Mouse (Mus musculus): ENCODE results near the gene Scn5a.

Scn5a gene

DNA sequence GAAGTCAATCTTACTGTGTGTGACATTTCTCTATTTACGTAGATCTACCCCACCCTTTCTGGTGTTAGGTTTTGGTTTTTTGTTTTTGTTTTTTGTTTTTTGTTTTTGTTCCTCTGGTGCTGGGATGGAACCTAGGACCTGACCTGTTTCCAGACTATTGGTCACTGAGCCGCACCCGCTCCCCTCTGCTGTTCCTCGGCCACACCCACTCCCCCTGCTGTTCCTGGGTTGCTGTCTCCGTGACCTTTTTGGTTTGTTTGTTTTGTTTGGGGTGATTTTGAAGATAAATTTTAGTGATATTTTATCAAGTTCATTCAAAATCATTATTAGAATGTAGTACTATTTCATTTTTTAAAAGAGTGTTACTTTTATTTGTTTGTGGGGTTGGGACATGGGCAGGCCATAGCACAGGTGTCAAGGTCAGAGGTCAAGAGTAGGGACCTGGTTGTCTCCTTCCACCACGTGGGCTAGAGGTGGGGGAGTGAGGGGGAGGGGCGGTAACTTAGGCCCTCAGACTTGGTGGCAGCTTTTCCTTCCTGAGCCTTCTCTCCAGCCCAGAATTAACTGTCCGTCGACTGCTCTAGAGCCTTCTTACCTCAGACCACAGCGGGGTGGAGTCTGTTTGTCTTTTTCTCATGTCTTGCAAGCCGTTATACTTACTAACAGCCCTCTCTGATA is 73.7 kb downstream of the Scn5a start:
- no peak for DNase-seq (ENCODE audit: low spot score)

DNA sequence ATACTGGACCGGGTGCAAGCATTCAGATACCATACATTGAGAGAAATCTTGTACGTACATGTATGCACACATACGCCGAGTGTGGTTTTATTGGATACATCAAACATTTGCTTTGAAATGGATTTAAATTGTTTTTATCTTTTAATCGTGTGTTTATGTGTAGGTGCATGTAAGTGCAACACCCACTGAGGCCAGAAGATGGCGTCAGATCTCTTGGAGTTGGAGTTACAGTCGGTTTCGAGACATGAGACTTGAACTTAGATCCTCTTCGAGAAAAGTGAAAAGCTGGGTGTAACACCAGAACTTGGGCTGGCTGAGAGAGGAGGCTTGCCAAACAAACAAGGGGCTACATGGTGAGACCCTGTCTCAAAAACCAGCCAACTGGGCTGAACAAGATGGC is 75.2 kb downstream of the Scn5a start:
- no peak for DNase-seq (ENCODE audit: low spot score)

- no peak for DNase-seq (ENCODE audit: low spot score)
Measured at GRCm38 (mm10) chr9:119498885-119499284, 79.9 kb downstream of the Scn5a start.

GRCm38 (mm10) chr9:119498247-119498607 is 80.6 kb downstream of the Scn5a start:
- no peak for DNase-seq (ENCODE audit: low spot score)

DNA sequence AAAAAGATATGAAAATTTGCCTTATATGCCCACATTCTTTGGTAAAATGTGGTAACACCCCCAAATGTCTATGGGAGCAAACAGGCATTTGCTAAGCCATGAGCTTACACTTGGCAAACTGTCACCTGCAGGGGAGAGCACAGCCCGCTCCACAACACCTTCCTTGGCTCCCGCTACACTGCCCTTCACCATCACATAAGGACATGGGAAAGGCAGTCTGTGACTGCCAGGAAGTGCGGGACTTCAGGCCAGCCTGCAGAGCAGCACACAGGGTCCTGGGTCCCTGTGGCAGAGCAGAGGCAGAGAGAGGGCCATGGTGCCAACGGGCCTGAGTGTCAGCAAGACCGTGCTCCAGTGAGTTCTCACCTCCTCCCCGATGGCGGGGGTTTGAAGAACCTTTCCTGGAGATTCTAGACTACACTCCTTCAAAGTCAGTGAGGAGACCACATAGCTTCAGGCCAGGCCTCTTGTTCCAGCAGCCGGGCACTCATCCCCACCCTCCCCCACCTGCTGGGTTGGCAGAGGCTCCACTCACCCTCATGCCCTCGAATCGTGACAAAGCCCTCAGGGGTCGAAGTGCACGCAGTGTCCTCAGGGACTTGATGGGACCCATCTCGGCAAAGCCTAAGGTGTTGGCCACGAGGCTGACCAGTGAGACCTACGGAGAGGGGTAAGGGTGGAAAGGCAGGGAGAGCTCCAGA is 81.1 kb downstream of the Scn5a start:
- no peak for DNase-seq (ENCODE audit: low spot score)

GRCm38 (mm10) chr9:119496960-119497359 is 81.9 kb downstream of the Scn5a start:
- DNase-seq (ENCODE audit: low spot score): no peak

- no peak for DNase-seq (ENCODE audit: low spot score)
Measured at GRCm38 (mm10) chr9:119496354-119496753, 82.5 kb downstream of the Scn5a start.

- no peak for DNase-seq (ENCODE audit: low spot score)
Measured at GRCm38 (mm10) chr9:119484868-119485267, 93.9 kb downstream of the Scn5a start.

- no peak for DNase-seq (ENCODE audit: low spot score)
Measured at GRCm38 (mm10) chr9:119484420-119484819, 94.4 kb downstream of the Scn5a start.

GRCm38 (mm10) chr9:119483554-119484353 is 95.1 kb downstream of the Scn5a start:
- peak; percentile 11 for DNase-seq (ENCODE audit: low spot score)

DNA sequence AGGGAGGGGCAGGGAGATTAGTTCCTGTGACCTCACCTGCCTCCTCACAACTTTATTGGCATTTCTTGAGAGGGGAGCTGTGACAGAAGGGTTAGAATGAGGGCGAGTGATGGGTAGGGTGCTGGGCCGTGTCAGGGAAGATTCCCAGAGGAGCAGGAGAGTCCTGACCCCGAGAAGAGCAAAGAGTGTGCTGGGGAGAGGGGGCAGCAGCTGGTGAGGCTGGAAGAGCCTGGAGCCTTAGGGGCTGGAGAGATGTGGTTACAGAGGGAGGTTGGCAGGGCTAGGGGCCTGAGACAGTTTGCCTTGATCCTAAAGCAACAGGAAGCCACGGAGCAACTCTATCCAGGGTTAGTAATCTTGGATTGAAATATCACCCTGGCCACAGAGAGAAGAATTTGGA is 97.2 kb downstream of the Scn5a start:
- DNase-seq (ENCODE audit: low spot score): no peak

- DNase-seq (ENCODE audit: low spot score): no peak
Measured at GRCm38 (mm10) chr9:119479297-119479696, 99.5 kb downstream of the Scn5a start.

- no peak for DNase-seq (ENCODE audit: low spot score)
Measured at GRCm38 (mm10) chr9:119478345-119478744, 100.5 kb downstream of the Scn5a start.

DNA sequence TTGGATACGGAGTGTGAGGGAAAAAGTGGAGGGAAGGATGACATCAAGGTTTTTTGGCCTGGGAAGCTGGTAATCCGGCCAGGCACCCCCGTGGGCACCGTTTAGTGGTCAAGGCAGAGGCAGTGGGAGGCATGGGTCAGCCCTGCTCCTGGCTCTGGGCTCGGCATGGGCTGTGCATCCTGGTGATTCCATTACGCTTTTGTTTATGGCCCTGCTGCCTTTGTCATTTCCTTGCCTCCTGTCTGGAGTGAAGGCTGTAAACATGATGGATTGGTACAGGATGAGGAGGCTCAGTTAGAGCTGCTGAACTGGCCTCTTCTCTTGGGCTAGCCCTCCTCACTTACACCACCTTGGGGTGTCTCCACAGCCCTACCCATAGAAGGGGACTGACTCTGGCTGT is 101.1 kb downstream of the Scn5a start:
- DNase-seq (ENCODE audit: low spot score): no peak

DNA sequence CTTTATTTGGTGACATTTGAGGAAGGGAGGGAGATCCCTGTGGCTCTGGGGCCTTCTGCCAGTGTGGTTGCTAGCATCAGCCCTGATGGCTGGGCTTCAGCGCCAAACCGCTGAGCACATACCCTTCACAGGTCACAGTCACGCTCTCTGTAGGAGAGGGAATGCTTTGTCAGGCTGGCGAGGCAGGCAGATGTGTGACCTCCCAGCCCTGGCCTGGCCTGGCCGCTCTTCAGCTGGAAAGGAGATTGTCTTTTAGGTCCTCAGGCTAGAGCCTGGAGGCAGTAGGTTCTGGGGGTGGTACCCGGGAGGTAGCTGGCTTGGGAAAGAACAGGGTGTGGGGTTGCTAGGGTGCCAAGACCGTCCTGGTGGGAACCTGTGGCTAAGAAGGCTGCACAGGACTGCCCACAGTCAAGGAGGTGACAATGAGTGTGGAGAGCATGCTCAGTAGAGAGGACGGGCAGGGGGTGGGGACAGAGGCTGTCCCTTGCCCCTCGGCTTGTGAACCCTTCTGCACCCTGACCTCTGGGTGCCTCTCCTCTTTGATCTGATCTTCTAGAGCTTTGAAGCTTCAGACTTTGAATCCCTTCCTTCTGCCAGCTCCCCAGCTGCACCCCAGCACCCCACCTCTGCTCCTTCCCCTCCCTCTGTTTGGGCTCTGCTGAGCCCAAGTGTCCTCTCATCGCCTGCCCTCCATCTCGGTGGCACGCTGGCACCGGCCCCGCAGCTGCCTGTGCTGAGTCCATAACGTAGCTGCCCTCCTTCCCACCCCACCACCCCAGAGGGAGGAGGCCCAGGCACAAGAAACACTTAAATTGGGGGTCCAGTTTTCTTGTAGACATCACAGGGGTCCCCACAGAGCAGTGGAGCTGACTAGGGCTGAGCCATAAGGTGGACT is 103.9 kb downstream of the Scn5a start:
- DNase-seq (ENCODE audit: low spot score): no peak

DNA sequence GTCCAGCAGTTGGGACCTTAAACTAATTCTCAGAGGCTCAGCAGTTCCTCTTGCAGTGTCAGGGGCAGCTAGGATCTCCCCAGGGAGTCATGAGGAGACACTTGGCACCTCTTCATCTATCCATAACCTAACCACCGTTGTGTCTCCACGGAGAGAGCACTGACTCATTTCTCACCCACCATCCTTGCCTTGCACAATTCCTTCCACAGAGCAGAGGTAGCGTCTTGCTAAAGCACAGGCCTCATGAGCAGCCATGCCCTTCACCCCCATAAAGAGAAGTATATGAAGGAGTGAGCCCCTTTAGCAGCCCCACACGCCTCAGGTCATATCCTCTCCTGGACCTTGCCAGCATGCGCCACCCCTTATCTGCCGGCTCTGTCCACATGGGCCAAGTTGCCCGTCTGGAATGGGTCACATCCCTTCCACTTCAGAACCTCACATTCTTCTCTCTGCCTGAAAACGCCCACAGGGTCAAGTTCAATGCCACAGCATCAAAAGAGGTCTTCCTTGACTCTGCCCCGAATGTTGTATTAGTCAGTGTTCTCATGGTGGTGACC is 105.1 kb downstream of the Scn5a start:
- no peak for DNase-seq (ENCODE audit: low spot score)

DNA sequence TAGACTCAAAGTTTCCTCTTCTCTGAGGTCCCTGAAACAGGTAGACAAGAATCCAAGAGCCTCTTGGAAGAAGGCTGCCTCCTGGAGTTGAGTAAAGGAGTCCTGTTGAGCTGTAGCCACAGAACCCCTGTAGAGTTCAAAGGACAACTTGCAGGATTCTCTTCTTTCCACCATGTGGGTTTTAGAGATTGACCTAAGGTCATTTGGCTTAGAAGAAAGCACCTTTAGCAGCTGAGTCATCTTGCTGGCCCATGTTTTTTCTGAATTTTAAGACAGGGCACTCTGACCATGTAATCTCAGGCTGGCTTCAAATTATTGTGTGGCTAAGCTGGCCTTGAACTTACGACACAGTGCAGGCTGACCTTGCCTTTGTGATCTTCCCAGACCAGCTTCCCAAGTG is 105.8 kb downstream of the Scn5a start:
- no peak for DNase-seq (ENCODE audit: low spot score)

GRCm38 (mm10) chr9:119472412-119472918 is 106.4 kb downstream of the Scn5a start:
- DNase-seq (ENCODE audit: low spot score): no peak

DNA sequence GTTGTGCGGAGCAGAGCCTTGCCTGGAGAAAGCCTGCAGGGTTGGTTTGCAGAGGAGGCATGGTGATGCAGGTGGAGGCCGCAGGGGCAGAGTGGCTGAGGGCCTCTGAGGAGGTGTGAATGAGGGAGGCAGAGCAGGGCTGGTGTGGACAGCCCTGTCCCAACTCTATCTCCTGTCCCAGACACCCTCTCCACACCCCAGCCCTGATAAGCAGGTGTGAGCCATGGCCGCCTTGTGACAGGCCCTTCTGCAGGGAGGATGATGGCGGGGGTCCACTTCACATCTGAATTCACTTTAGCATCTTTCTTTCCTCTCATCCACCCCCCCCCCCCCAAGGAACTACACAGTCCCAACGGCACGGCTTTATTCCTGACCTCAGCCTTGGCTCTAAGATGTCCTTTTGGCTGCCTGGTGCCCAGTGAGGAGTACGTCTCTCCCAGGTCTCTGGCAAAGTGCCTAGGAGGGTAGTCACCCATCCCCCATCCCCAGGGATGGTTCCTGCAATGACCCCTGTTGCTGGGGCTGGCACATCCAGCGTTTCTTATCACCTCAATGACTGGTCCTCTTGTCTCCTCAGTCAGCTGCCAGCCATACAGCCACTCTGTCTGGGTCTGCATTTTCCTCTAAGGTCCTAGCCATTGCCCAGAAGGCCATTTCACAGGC is 109.0 kb downstream of the Scn5a start:
- no peak for DNase-seq (ENCODE audit: low spot score)

DNA sequence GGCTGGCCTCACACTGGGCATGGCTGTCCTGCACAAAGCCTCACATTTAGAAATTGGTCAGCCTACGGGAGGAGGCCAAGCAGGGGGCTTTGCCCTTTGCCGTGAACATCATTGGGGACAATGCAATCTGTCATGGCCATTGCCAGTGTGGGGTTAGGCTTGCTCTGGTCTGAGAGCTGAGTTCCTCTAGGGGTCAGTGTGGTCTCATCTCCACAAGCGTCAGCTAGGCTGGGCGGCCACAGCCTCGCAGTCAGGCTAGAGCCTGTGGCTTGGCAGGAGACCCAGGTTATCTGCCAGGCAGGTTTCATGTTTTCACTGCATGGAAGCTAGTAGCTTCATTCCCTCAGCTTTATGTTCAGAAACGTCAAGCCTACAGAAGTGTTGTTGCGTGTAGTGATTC is 113.2 kb downstream of the Scn5a start:
- DNase-seq (ENCODE audit: low spot score): no peak

DNA sequence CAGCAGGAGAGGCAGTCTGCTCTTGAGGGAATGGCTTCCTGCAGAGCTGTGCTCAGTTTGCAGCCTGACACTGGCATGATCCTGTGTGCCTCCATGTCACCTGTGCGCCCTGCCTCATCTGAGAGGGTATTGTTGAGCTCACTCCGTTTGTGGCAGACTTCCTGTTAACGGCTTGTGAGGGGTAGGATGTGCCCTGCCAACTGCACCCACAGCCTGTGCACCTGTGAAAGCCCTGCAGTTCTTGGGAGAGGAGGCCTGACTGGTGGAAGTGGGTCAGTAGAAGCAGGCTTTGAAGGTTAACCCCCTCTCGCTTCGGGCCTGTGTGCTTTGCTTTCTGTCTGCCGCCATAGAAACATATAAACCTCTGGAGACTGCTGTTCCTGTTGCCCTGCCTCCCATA is 113.8 kb downstream of the Scn5a start:
- DNase-seq (ENCODE audit: low spot score): no peak
